Mouse (Mus musculus): ENCODE measurements around the gene Zfp263. TPM values are rescaled to one million over a fixed set of nuclear protein-coding genes. Genes with fewer than 3 reads are reported as not detected.
A peak's percentile ranks its signal among the peaks of the same experiment; 100 is the strongest.

Zfp263 gene
- polyA plus RNA-seq, 1 experiment, result 4.7 TPM

DNA sequence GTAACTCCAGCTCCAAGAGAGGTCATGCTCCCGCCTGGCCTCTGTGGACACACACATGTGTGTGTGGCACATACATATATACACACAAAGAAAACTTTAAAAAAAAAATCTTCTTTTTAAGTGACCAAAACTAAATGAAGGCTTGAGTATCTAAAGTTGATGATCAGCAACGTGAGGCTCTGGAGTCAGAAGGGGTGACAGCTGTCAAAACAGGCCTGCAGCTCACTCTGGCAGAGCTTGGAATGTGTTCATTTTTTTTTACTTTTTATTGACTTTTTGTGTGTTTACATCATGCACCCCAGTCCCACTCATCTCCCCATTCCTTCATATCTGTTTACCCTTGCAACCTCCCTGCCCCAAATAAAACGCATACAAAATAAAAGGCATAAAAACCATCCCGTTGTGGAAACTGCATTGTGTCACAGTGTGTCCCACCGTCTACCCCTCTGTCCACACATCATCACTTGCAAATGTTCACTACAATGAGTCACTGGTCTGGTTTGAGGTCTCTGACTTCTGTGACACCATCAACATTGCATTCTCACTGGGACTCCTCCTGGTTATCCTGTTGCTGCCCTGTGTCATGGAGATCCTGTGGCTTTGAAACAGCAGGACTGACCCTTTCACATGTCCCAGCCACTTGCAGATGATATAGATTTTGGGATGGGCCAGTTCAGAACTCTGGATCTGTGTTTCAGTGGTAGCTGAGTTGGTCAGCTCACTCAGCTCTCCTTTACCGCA is 15.7 kb upstream of the Zfp263 start:
- no peak for DNase-seq
- no peak overlapping the region for H3K27ac ChIP-seq (ENCODE audit: insufficient read depth, low read depth, low read length)
- 78% methylated on average over 6 of the region's 6 CpGs for WGBS
- H3K4me1 ChIP-seq (ENCODE audit: control insufficient read depth, insufficient read depth, low read length), result no peaks in the 10 kb centered on the region
- no peaks in the 10 kb centered on the region for H3K27me3 ChIP-seq (replicated peaks; ENCODE audit: control insufficient read depth, insufficient read depth, low read length)
- no peak overlapping the region for H3K4me3 ChIP-seq (ENCODE audit: insufficient read depth, low read depth, low read length)
- H3K36me3 ChIP-seq (ENCODE audit: control insufficient read depth, insufficient read depth, low read length), result no peaks in the 10 kb centered on the region
- TF ChIP-seq CTCF (conservative IDR thresholded peaks at IDR 0.05; ENCODE audit: insufficient read depth, insufficient read length, low read depth, low read length), result no peak
- no peak for TF ChIP-seq POLR2A (IDR thresholded peaks at IDR 0.05; ENCODE audit: low read depth, low read length)

DNA sequence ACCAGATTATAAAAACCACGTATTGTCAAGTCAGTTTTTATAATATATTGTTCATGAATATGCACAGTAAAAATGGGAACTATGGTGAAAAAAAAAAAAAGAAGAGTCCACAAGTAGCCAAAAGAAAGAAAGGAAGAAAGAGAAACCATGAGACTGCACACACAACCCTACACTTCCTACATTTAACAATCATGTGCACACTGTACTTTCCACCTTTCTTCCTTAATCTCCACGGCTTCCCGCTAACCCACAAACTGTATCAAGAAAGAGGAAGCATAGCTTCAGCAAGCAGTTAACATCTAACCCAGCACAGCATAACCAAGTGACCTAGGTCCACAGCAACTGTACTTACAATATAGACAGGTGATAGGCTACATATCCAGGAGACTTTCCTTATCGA is 11.3 kb upstream of the Zfp263 start:
- Histone ChIP-seq H3K4me3 (ENCODE audit: insufficient read depth, low read depth, low read length) (no peak overlapping the region), H3K4me1 (ENCODE audit: control insufficient read depth, insufficient read depth, low read length) (no peaks in the 10 kb centered on the region), H3K36me3 (ENCODE audit: control insufficient read depth, insufficient read depth, low read length) (no peaks in the 10 kb centered on the region), H3K27me3 (replicated peaks; ENCODE audit: control insufficient read depth, insufficient read depth, low read length) (no peaks in the 10 kb centered on the region), H3K27ac (ENCODE audit: insufficient read depth, low read depth, low read length) (no peak overlapping the region)
- DNase-seq, result no peak
- TF ChIP-seq CTCF (conservative IDR thresholded peaks at IDR 0.05; ENCODE audit: insufficient read depth, insufficient read length, low read depth, low read length), result no peak
- TF ChIP-seq POLR2A (IDR thresholded peaks at IDR 0.05; ENCODE audit: low read depth, low read length), result no peak
- 75% methylated on average over 4 of the region's 4 CpGs for WGBS

DNA sequence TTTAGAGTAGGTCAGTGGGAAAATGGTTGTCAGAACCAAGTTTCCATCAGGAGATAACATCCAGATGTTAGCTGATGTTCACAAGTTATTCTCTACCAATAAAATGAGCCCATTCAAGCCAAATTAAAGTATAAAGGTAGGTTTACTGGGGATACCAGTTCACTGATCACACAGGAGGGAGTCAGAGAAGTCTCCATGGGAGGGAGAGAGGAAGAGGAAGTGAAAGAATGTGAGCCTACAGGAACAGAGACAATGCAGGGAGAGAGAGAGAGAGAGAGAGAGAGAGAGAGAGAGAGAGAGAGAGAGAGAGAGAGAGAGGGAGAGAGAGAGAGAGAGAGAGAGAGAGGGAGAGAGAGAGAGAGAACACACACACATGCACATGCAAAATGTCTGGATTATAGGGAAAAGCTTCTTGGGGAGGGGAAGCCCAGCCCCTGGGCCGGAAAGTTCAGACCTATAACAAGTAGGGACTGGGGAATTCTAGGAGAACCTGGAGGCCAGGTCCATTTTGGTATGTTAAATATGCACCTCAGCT is 10.6 kb upstream of the Zfp263 start:
- no peaks in the 10 kb centered on the region for H3K27me3 ChIP-seq (replicated peaks; ENCODE audit: control insufficient read depth, insufficient read depth, low read length)
- WGBS, result 83% methylated on average over 1 of the region's 1 CpGs
- no peak for DNase-seq
- no peak for TF ChIP-seq POLR2A (IDR thresholded peaks at IDR 0.05; ENCODE audit: low read depth, low read length)
- TF ChIP-seq CTCF (conservative IDR thresholded peaks at IDR 0.05; ENCODE audit: insufficient read depth, insufficient read length, low read depth, low read length), result no peak
- no peak overlapping the region for H3K4me3 ChIP-seq (ENCODE audit: insufficient read depth, low read depth, low read length)
- no peaks in the 10 kb centered on the region for H3K36me3 ChIP-seq (ENCODE audit: control insufficient read depth, insufficient read depth, low read length)
- no peaks in the 10 kb centered on the region for H3K4me1 ChIP-seq (ENCODE audit: control insufficient read depth, insufficient read depth, low read length)
- H3K27ac ChIP-seq (ENCODE audit: insufficient read depth, low read depth, low read length), result no peak overlapping the region

DNA sequence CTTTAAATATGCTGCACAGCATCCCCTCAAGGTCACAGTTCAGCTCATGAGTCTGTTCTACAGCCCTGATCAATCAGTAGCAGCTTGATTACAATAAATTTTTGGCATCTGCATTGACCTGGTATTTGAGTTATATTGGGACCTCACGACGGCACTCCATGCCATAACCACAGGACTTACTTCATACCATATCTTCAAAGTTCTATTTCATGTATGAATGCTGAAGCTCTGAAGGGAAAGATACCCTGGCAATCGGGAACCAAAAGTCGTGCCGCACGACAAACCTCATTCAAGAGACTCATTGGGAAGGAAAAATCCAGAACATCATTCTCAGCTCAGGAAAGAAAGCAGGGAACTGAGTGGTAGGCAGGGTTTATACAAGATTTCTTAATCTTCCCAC is 1.4 kb upstream of the Zfp263 start:
- TF ChIP-seq POLR2A (IDR thresholded peaks at IDR 0.05; ENCODE audit: low read depth, low read length) (no peak), CTCF (conservative IDR thresholded peaks at IDR 0.05; ENCODE audit: insufficient read depth, insufficient read length, low read depth, low read length) (no peak)
- Histone ChIP-seq H3K36me3 (ENCODE audit: control insufficient read depth, insufficient read depth, low read length) (peaks cover 3% of the 10 kb centered on the region; the same call in 1 of the 2 replicates), H3K4me1 (ENCODE audit: control insufficient read depth, insufficient read depth, low read length) (peaks cover 7% of the 10 kb centered on the region; the same call in 1 of the 2 replicates), H3K27me3 (replicated peaks; ENCODE audit: control insufficient read depth, insufficient read depth, low read length) (no peaks in the 10 kb centered on the region), H3K27ac (ENCODE audit: insufficient read depth, low read depth, low read length) (no peak overlapping the region; the same call in 1 of the 2 replicates), H3K4me3 (ENCODE audit: insufficient read depth, low read depth, low read length) (no peak overlapping the region)
- 98% methylated on average over 6 of the region's 6 CpGs for WGBS
- no peak for DNase-seq

DNA sequence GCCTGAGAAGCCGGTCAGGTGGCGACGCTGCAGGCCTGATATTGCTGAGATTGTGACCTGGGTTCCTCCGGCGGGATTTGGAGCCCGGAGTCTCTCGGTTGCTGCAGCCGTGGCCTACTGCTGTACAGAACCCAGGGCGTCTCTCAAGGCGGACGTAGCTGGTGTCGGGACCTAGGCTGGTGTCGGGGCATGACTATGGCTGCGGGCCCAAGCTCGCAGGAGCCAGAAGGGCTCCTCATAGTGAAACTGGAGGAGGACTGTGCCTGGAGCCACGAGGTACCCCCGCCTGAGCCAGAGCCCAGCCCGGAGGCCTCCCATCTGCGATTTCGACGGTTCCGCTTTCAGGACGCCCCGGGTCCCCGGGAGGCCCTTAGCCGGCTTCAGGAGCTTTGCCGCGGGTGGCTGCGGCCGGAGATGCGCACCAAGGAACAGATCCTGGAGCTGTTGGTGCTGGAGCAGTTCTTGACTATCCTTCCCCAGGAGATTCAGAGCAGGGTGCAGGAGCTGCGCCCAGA is 350 bp downstream of the Zfp263 start:
- DNase-seq, result no peak
- TF ChIP-seq CTCF (conservative IDR thresholded peaks at IDR 0.05; ENCODE audit: insufficient read depth, insufficient read length, low read depth, low read length) (no peak), POLR2A (IDR thresholded peaks at IDR 0.05; ENCODE audit: low read depth, low read length) (no peak)
- WGBS, result under 1% methylated on average over 32 of the region's 32 CpGs

DNA sequence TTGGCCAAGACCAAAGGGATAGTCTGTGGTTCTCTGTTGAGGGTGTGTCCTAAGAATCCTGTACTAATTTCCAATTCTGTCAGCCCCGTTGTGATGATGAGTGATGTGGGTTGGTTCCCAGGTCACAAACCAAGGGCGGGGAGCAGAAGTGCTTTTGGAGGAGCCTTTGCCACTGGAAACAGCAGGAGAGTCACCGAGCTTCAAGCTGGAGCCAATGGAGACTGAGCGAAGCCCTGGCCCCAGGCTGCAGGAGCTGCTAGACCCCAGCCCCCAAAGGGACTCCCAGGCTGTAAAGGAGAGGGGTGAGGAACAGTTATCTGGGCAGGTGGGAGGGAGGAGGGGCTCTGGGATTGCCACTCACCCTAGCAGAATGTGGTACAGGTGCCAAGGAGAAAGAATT is 1.8 kb downstream of the Zfp263 start:
- H3K27me3 ChIP-seq (replicated peaks; ENCODE audit: control insufficient read depth, insufficient read depth, low read length), result no peaks in the 10 kb centered on the region
- no peak overlapping the region for H3K4me3 ChIP-seq (ENCODE audit: insufficient read depth, low read depth, low read length)
- TF ChIP-seq CTCF (conservative IDR thresholded peaks at IDR 0.05; ENCODE audit: insufficient read depth, insufficient read length, low read depth, low read length), result no peak
- TF ChIP-seq POLR2A (IDR thresholded peaks at IDR 0.05; ENCODE audit: low read depth, low read length), result no peak
- H3K36me3 ChIP-seq (ENCODE audit: control insufficient read depth, insufficient read depth, low read length), result peaks cover 28% of the 10 kb centered on the region
- no peak for DNase-seq
- no peak overlapping the region for H3K27ac ChIP-seq (ENCODE audit: insufficient read depth, low read depth, low read length)
- H3K4me1 ChIP-seq (ENCODE audit: control insufficient read depth, insufficient read depth, low read length), result peaks cover 7% of the 10 kb centered on the region; the same call in 1 of the 2 replicates
- 92% methylated on average over 4 of the region's 4 CpGs for WGBS

More for the DNA sequence above, 350 bp downstream of the Zfp263 start:
- no peaks in the 10 kb centered on the region for H3K27me3 ChIP-seq (replicated peaks; ENCODE audit: control insufficient read depth, insufficient read depth, low read length)
- peak overlapping the region; percentile 86 for H3K4me3 ChIP-seq (ENCODE audit: insufficient read depth, low read depth, low read length)
- H3K27ac ChIP-seq (ENCODE audit: insufficient read depth, low read depth, low read length), result peak overlapping the region; percentile 67
- peaks cover 16% of the 10 kb centered on the region for H3K36me3 ChIP-seq (ENCODE audit: control insufficient read depth, insufficient read depth, low read length)
- H3K4me1 ChIP-seq (ENCODE audit: control insufficient read depth, insufficient read depth, low read length), result peaks cover 7% of the 10 kb centered on the region; the same call in 1 of the 2 replicates

DNA sequence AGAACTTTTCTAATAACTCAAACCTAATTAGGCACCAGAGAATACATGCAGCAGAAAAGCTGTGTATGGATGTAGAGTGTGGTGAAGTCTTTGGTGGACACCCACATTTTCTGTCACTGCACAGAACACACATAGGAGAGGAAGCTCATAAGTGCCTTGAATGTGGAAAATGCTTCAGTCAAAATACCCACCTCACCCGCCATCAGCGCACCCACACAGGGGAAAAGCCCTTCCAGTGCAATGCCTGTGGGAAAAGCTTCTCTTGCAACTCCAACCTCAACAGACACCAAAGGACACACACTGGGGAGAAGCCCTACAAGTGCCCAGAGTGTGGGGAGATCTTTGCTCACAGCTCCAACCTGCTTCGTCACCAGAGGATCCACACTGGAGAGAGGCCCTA is 5.1 kb downstream of the Zfp263 start:
- Histone ChIP-seq H3K4me3 (ENCODE audit: insufficient read depth, low read depth, low read length) (no peak overlapping the region), H3K36me3 (ENCODE audit: control insufficient read depth, insufficient read depth, low read length) (peaks cover 39% of the 10 kb centered on the region), H3K27me3 (replicated peaks; ENCODE audit: control insufficient read depth, insufficient read depth, low read length) (no peaks in the 10 kb centered on the region), H3K27ac (ENCODE audit: insufficient read depth, low read depth, low read length) (no peak overlapping the region), H3K4me1 (ENCODE audit: control insufficient read depth, insufficient read depth, low read length) (peaks cover 4% of the 10 kb centered on the region; the same call in 1 of the 2 replicates)
- no peak for DNase-seq
- WGBS, result over 99% methylated on average over 3 of the region's 3 CpGs
- no peak for TF ChIP-seq POLR2A (IDR thresholded peaks at IDR 0.05; ENCODE audit: low read depth, low read length)
- no peak for TF ChIP-seq CTCF (conservative IDR thresholded peaks at IDR 0.05; ENCODE audit: insufficient read depth, insufficient read length, low read depth, low read length)
